Mouse (Mus musculus): ENCODE results near the gene Rhbg. TPM values are rescaled to one million over a fixed set of nuclear protein-coding genes. Genes with fewer than 3 reads are reported as not detected.

The Rhbg gene
- total RNA-seq, 4 experiments from 2014 or later = not detected

GRCm38 (mm10) chr3:88207451-88208100 is 46.9 kb downstream of the Rhbg start:
- DNase-seq (ENCODE audit: low spot score) = no peak

GRCm38 (mm10) chr3:88206901-88207371 is 47.6 kb downstream of the Rhbg start:
- DNase-seq (ENCODE audit: low spot score) = no peak

GRCm38 (mm10) chr3:88206500-88206899 is 48.0 kb downstream of the Rhbg start:
- no peak for DNase-seq (ENCODE audit: low spot score)

GRCm38 (mm10) chr3:88205563-88206491 is 48.7 kb downstream of the Rhbg start:
- no peak for DNase-seq (ENCODE audit: low spot score)

GRCm38 (mm10) chr3:88205176-88205562 is 49.3 kb downstream of the Rhbg start:
- no peak for DNase-seq (ENCODE audit: low spot score)

- no peak for DNase-seq (ENCODE audit: low spot score)
Measured at GRCm38 (mm10) chr3:88204751-88205150, 49.8 kb downstream of the Rhbg start.

GRCm38 (mm10) chr3:88203999-88204700 is 50.4 kb downstream of the Rhbg start:
- DNase-seq (ENCODE audit: low spot score) = no peak

- DNase-seq (ENCODE audit: low spot score) = no peak
Measured at GRCm38 (mm10) chr3:88203456-88203855, 51.1 kb downstream of the Rhbg start.

- no peak for DNase-seq (ENCODE audit: low spot score)
Measured at GRCm38 (mm10) chr3:88202986-88203385, 51.5 kb downstream of the Rhbg start.

GRCm38 (mm10) chr3:88201640-88202039 is 52.9 kb downstream of the Rhbg start:
- DNase-seq (ENCODE audit: low spot score) = no peak

GRCm38 (mm10) chr3:88200972-88201330 is 53.6 kb downstream of the Rhbg start:
- DNase-seq (ENCODE audit: low spot score) = no peak

- DNase-seq (ENCODE audit: low spot score) = no peak
Measured at GRCm38 (mm10) chr3:88200161-88200971, 54.1 kb downstream of the Rhbg start.

- no peak for DNase-seq (ENCODE audit: low spot score)
Measured at GRCm38 (mm10) chr3:88199541-88200110, 54.9 kb downstream of the Rhbg start.

- no peak for DNase-seq (ENCODE audit: low spot score)
Measured at GRCm38 (mm10) chr3:88198505-88199020, 55.9 kb downstream of the Rhbg start.

- DNase-seq (ENCODE audit: low spot score) = no peak
Measured at GRCm38 (mm10) chr3:88197741-88198504, 56.6 kb downstream of the Rhbg start.

Small RNAs within 50 kb of the gene (microRNA-seq; reads per million reads assigned to microRNA genes)
- gene Gm25641 (not detected), gene Mir3093 (not detected), gene Mir9-1 (not detected)

Other genes starting within 250 kb of the Rhbg start
- gene Hapln2, start 227.1 kb downstream of the Rhbg start, total RNA-seq (2022) = not detected
- gene Gpatch4, start 211.6 kb downstream of the Rhbg start, total RNA-seq (2022) = 10 to 100 TPM in 3 of 4 experiments, 1 to 10 TPM in 1; 9.8 to 11.7 (median 10.8) TPM
- gene Naxe, start 196.2 kb downstream of the Rhbg start, total RNA-seq (2022) = 100 to 1,000 TPM in 1 of 4 experiments, 10 to 100 TPM in 3; 94.4 to 103 (median 96.3) TPM
- not detected for gene Ttc24, start 176.4 kb downstream of the Rhbg start, total RNA-seq (2022)
- under 1 TPM; 0.22 to 0.80 (median 0.45) TPM for gene Iqgap3, start 172.7 kb downstream of the Rhbg start, total RNA-seq (2022)
- gene Mef2d, start 112.3 kb downstream of the Rhbg start, total RNA-seq (2022) = 100 to 1,000 TPM; 125 to 139 (median 131) TPM
- gene Gm38392, start 32.5 kb upstream of the Rhbg start, total RNA-seq (2022) = under 1 TPM in 3 of 4 experiments, not detected in 1; 0.25 to 0.44 (median 0.29) TPM
- gene Tsacc, start 42.3 kb upstream of the Rhbg start, total RNA-seq (2022) = 10 to 100 TPM in 1 of 4 experiments, 1 to 10 TPM in 3; 5.6 to 12.0 (median 7.5) TPM
- gene Cct3, start 42.4 kb upstream of the Rhbg start, total RNA-seq (2022) = 100 to 1,000 TPM; 146 to 187 (median 164) TPM
- 10 to 100 TPM; 74.5 to 85.8 (median 82.1) TPM for gene Glmp, start 70.3 kb upstream of the Rhbg start, total RNA-seq (2022)
- 1 to 10 TPM; 1.6 to 4.0 (median 2.0) TPM for gene Tmem79, start 81.4 kb upstream of the Rhbg start, total RNA-seq (2022)
- gene Smg5, start 81.6 kb upstream of the Rhbg start, total RNA-seq (2022) = 10 to 100 TPM; 42.6 to 57.6 (median 56.5) TPM
- gene Paqr6, start 109.9 kb upstream of the Rhbg start, total RNA-seq (2022) = under 1 TPM in 3 of 4 experiments, not detected in 1; 0.53 to 0.85 (median 0.69) TPM
- gene Bglap3, start 118.0 kb upstream of the Rhbg start, total RNA-seq (2022) = not detected
- gene Bglap2, start 124.0 kb upstream of the Rhbg start, total RNA-seq (2022) = not detected
- not detected for gene Bglap, start 129.8 kb upstream of the Rhbg start, total RNA-seq (2022)
- 10 to 100 TPM; 16.2 to 19.9 (median 16.7) TPM for gene Pmf1, start 155.6 kb upstream of the Rhbg start, total RNA-seq (2022)
- gene Slc25a44, start 170.4 kb upstream of the Rhbg start, total RNA-seq (2022) = 10 to 100 TPM; 13.1 to 14.7 (median 14.1) TPM
- gene Sema4a, start 206.5 kb upstream of the Rhbg start, total RNA-seq (2022) = 1 to 10 TPM; 2.6 to 4.7 (median 3.8) TPM

Measured in heart, adult 8-10 months (tissue).